Mouse (Mus musculus): ENCODE data around the gene Myl6. TPM values are rescaled to one million over a fixed set of nuclear protein-coding genes. Genes with fewer than 3 reads are reported as not detected.
"Not testable (repeated sequence)": the region's sequence is repeated elsewhere in the genome, so short reads cannot be mapped to it uniquely, and the experiment has no call there.

Myl6 gene
- total and polyA plus RNA-seq, 2 experiments from 2014 or later = 565 to 1,089 TPM

DNA sequence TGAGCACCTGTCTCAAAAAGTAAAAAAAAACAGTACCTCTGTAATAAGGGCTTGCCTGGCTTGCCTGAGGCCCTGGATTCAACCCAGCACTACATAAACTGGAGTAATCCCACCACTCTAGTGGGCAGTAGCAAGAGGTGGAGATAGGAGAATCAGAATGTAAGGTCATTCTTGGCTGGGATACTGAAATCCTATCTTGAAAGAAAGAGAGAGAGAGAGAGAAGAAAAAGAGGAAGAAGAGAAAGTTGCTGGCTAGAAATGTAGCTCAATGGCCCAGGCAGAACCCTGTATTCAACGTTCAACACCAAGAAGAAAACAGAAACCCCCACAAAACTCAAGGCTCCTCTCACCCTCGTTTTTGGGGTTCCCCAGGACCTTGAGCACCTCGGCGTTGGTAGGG, 2.0 kb upstream of the Myl6 start:
- no peak for ATAC-seq
- no peak overlapping the region for H3K27ac ChIP-seq
- WGBS = 73% methylated on average over 4 of the region's 4 CpGs
- no peaks in the 10 kb centered on the region; the same call in 1 of the 2 replicates for H3K36me3 ChIP-seq (ENCODE audit: insufficient read depth, low read length)
- no peak overlapping the region for H3K4me3 ChIP-seq (ENCODE audit: low read length)
- no peak for DNase-seq (ENCODE audit: low spot score)
- peaks cover 20% of the 10 kb centered on the region for H3K4me1 ChIP-seq (ENCODE audit: insufficient read depth, low read length)
- no peaks in the 10 kb centered on the region for H3K27me3 ChIP-seq (ENCODE audit: insufficient read depth, low read length)
- no peak overlapping the region for H3K4me2 ChIP-seq (ENCODE audit: low read depth, low read length)
- no peak overlapping the region for H3K9ac ChIP-seq (replicated peaks; ENCODE audit: low read length)
- H3K9me3 ChIP-seq (ENCODE audit: low read length) = no peaks in the 10 kb centered on the region
- no peak for TF ChIP-seq CTCF (IDR thresholded peaks at IDR 0.05; ENCODE audit: low read depth)

DNA sequence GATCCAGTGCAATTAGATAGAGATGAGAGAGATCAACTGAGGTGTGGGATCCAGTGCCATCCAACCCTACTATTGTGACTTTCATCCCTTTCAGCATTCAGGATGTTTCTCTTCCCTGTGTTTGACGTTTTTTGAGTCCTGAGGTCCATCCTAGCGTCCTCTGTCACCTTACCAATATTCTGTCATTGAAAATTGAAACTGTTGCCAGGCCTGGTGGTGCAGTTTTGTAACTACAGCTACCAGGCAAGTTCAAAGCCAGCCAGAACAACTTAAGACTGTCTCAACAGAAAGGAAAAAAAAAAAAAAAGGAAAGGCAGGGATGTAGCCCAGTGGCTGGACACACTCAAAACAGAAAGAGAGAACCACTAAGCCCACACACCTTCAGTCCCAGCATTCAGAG, 1.3 kb upstream of the Myl6 start:
- no peak for DNase-seq (ENCODE audit: low spot score)
- peak; percentile 36; the same call in 1 of the 2 replicates for TF ChIP-seq CTCF (IDR thresholded peaks at IDR 0.05; ENCODE audit: low read depth)
- Histone ChIP-seq H3K27me3 (ENCODE audit: insufficient read depth, low read length) (no peaks in the 10 kb centered on the region), H3K36me3 (ENCODE audit: insufficient read depth, low read length) (peaks cover 3% of the 10 kb centered on the region; the same call in 1 of the 2 replicates), H3K27ac (peak overlapping the region; percentile 91; the same call in 1 of the 2 replicates), H3K9me3 (ENCODE audit: low read length) (no peaks in the 10 kb centered on the region), H3K9ac (replicated peaks; ENCODE audit: low read length) (0 out of 2 replicates have a peak overlapping the region, but pooled peaks have one; percentile 75), H3K4me1 (ENCODE audit: insufficient read depth, low read length) (peaks cover 20% of the 10 kb centered on the region), H3K4me3 (ENCODE audit: low read length) (peak overlapping the region; percentile 59; the same call in 1 of the 2 replicates), H3K4me2 (ENCODE audit: low read depth, low read length) (peak overlapping the region; percentile 71)
- ATAC-seq = no peak
- 70% methylated on average over 2 of the region's 2 CpGs for WGBS

DNA sequence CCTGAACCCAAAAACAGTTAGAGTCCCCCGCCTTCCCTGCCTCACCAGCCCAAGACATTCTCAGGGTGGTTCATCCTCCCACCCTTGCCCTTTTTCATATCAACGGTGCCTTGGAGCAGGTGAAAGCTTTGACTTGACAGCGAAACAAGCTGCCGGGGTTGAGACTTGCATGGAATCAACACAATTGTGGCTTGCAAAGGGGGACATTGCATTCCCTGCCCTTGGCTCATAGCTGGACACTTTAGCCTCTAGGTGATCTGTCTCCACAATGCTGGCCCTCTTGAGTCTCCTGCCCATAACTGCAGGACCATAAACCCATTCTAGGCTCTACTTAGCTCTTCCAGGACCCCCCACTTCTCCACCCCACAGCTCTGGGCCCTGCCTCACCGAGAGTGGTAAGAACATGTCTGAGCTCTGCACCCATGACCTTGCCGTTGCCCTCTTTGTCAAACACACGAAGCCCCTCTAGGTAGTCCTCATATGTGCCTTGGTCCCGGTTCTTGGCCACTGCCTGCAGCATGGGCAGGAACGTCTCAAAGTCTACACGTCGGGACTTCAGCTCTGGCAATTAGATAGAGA, 811 bp upstream of the Myl6 start:
- Histone ChIP-seq H3K9me3 (ENCODE audit: low read length) (no peaks in the 10 kb centered on the region), H3K4me3 (ENCODE audit: low read length) (peak overlapping the region; percentile 59), H3K9ac (replicated peaks; ENCODE audit: low read length) (peak overlapping the region; percentile 75), H3K27ac (peak overlapping the region; percentile 91), H3K4me2 (ENCODE audit: low read depth, low read length) (peak overlapping the region; percentile 71), H3K36me3 (ENCODE audit: insufficient read depth, low read length) (peaks cover 9% of the 10 kb centered on the region; the same call in 1 of the 2 replicates), H3K4me1 (ENCODE audit: insufficient read depth, low read length) (peaks cover 20% of the 10 kb centered on the region), H3K27me3 (ENCODE audit: insufficient read depth, low read length) (no peaks in the 10 kb centered on the region)
- no peak for DNase-seq (ENCODE audit: low spot score)
- ATAC-seq = no peak
- 52% methylated on average over 11 of the region's 11 CpGs for WGBS
- TF ChIP-seq CTCF (IDR thresholded peaks at IDR 0.05; ENCODE audit: low read depth) = no peak

DNA sequence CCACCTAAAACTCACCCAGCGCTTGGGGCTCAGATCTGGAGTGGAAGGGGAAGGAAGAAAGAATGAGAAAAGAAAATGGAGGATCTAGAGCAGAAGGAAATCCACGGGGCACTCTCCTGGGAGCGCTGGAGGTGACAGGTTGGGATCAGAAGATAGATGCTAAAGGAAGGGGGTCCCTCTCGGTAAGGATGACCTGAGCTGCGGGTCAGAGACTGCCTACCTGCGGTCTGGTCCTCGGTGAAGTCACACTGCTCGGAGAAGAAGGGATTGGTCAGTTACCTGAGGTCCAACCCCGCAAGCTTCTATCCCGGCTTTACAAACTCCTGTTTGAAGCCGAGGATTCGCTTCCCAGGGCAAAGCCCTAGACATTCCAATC, 638 bp downstream of the Myl6 start:
- Histone ChIP-seq H3K27me3 (ENCODE audit: insufficient read depth, low read length) (no peaks in the 10 kb centered on the region), H3K4me1 (ENCODE audit: insufficient read depth, low read length) (peaks cover 18% of the 10 kb centered on the region), H3K4me3 (ENCODE audit: low read length) (peak overlapping the region; percentile 59), H3K36me3 (ENCODE audit: insufficient read depth, low read length) (peaks cover 21% of the 10 kb centered on the region; the same call in 1 of the 2 replicates), H3K27ac (peak overlapping the region; percentile 91), H3K4me2 (ENCODE audit: low read depth, low read length) (peak overlapping the region; percentile 71), H3K9me3 (ENCODE audit: low read length) (no peaks in the 10 kb centered on the region), H3K9ac (replicated peaks; ENCODE audit: low read length) (peak overlapping the region; percentile 75)
- under 1% methylated on average over 12 of the region's 12 CpGs for WGBS
- TF ChIP-seq CTCF (IDR thresholded peaks at IDR 0.05; ENCODE audit: low read depth) = no peak
- DNase-seq (ENCODE audit: low spot score) (peak; percentile 56), ATAC-seq (peak; percentile 43)

DNA sequence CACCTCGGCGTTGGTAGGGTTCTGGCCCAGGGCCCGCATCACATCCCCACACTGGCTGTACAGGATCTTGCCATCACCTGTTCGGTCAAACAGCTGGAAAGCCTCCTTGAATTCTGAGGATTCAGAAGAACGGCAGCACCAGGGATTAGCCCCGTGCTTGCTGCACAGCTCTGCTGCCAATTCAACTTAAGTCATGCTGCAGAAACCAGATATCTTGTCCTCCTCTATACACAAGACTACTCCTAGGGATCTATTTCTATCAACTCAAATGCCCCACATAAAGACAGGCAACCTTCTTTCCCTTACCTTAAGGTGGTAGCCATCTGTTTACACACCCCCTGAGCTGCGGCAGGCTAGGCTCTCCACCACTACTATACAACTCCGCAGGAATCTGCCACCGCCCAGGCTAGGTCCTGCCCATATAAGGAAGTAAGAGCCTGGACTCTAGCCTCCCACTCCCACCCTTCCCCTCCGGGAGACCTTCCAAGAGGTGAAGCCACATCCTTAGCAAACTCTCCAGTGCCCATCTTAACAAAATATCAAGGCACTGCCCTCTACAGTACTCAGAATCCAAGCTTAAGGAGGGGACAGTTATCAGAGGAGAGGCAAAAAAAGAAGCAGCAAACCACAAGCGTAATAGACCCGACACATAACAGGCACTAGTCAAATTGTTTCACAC, 1.2 kb downstream of the Myl6 start:
- peak; percentile 22 for ATAC-seq
- TF ChIP-seq CTCF (IDR thresholded peaks at IDR 0.05; ENCODE audit: low read depth) = no peak
- Histone ChIP-seq H3K27me3 (ENCODE audit: insufficient read depth, low read length) (no peaks in the 10 kb centered on the region), H3K9me3 (ENCODE audit: low read length) (no peaks in the 10 kb centered on the region), H3K9ac (replicated peaks; ENCODE audit: low read length) (peak overlapping the region; percentile 75), H3K4me3 (ENCODE audit: low read length) (peak overlapping the region; percentile 59), H3K4me1 (ENCODE audit: insufficient read depth, low read length) (peaks cover 14% of the 10 kb centered on the region), H3K27ac (peak overlapping the region; percentile 91), H3K36me3 (ENCODE audit: insufficient read depth, low read length) (peaks cover 27% of the 10 kb centered on the region), H3K4me2 (ENCODE audit: low read depth, low read length) (peak overlapping the region; percentile 71)
- peak; percentile 67 for DNase-seq (ENCODE audit: low spot score)
- WGBS = 23% methylated on average over 12 of the region's 12 CpGs

DNA sequence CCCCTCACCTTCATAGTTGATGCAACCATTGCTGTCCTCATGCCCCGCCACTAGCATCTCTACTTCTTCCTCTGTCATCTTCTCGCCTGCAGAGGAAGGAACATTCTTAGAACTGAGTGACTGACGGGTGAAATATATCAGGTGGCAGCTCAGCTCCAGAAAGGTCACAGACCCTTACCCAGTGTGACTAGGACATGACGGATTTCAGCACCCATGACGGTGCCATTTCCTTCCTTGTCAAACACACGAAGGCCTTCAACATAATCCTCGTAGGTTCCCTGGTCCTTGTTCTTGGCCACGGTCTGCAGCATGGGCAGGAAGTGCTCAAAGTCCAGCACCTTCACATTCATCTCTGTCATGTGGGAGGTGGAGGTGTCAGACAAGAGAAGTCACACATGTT, 1.9 kb downstream of the Myl6 start:
- peaks cover 14% of the 10 kb centered on the region for H3K4me1 ChIP-seq (ENCODE audit: insufficient read depth, low read length)
- peak overlapping the region; percentile 91; the same call in 1 of the 2 replicates for H3K27ac ChIP-seq
- not testable (repeated sequence) for H3K9me3 ChIP-seq (ENCODE audit: low read length); DNase-seq (ENCODE audit: low spot score); ATAC-seq; H3K27me3 ChIP-seq (ENCODE audit: insufficient read depth, low read length)
- H3K36me3 ChIP-seq (ENCODE audit: insufficient read depth, low read length) = peaks cover 34% of the 10 kb centered on the region
- H3K4me2 ChIP-seq (ENCODE audit: low read depth, low read length) = peak overlapping the region; percentile 71
- peak overlapping the region; percentile 75 for H3K9ac ChIP-seq (replicated peaks; ENCODE audit: low read length)
- 74% methylated on average over 8 of the region's 8 CpGs for WGBS
- H3K4me3 ChIP-seq (ENCODE audit: low read length) = peak overlapping the region; percentile 59

DNA sequence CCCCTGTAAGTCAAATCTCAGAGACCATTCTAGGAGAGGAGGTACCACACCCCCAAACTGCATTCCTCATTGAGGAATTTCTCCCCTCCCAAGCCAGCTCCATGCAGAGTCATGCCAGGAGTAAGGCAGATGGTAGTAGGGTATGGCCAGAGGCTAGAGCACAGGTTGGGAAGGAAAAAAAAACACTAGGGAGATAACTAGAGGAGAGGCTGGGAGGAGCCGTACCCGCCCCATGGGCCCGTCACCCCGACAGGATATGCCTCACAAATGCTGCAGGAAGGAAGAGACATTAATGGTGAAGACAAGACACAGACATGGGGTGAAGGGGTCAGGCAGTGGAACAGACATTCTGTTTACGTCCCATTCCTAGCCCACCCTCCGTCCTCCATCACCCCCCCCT, 2.5 kb downstream of the Myl6 start:
- Histone ChIP-seq H3K9me3 (ENCODE audit: low read length) (no peaks in the 10 kb centered on the region), H3K4me1 (ENCODE audit: insufficient read depth, low read length) (peaks cover 14% of the 10 kb centered on the region), H3K4me3 (ENCODE audit: low read length) (no peak overlapping the region), H3K9ac (replicated peaks; ENCODE audit: low read length) (no peak overlapping the region), H3K27me3 (ENCODE audit: insufficient read depth, low read length) (no peaks in the 10 kb centered on the region), H3K36me3 (ENCODE audit: insufficient read depth, low read length) (peaks cover 36% of the 10 kb centered on the region), H3K27ac (peak overlapping the region; percentile 23), H3K4me2 (ENCODE audit: low read depth, low read length) (peak overlapping the region; percentile 71)
- TF ChIP-seq CTCF (IDR thresholded peaks at IDR 0.05; ENCODE audit: low read depth) = no peak
- DNase-seq (ENCODE audit: low spot score) = no peak
- WGBS = 71% methylated on average over 6 of the region's 6 CpGs
- no peak for ATAC-seq

Measured in hindbrain, postnatal 0 days (tissue).